Mouse (Mus musculus) CH12.LX (cell line): ENCODE results near the gene Atg5.

Experiments
- CTCF ChIP-seq, 2 experiments: IDR thresholded peaks in 1 of 2; conservative IDR thresholded peaks in 1 of 2; 2 replicates each; pipeline ENCODE4 v1.5.1; 2011 to 2012; ENCODE audit warnings: low read depth in 2 of 2, low read length in 2 of 2, improper control_type of control experiment in 1 of 2, inconsistent platforms in 1 of 2, mild to moderate bottlenecking in 1 of 2, moderate library complexity in 1 of 2
- EP300 ChIP-seq: IDR thresholded peaks from 2 replicates; pipeline ENCODE4 v1.6.1; 2011; ENCODE audit warnings: low read length, improper control_type of control experiment
- KAT2A ChIP-seq: IDR thresholded peaks from 2 replicates; pipeline ENCODE4 v1.6.1; 2012; ENCODE audit warnings: low read length, improper control_type of control experiment, inconsistent platforms; ENCODE audit not compliant: insufficient replicate concordance
- MAX ChIP-seq: IDR thresholded peaks from 2 replicates; pipeline ENCODE4 v1.6.1; 2011; ENCODE audit warnings: low read length, improper control_type of control experiment
- MEF2A ChIP-seq: IDR thresholded peaks from 2 replicates; pipeline ENCODE4 v1.6.1; 2014; ENCODE audit warnings: low read depth, mild to moderate bottlenecking, inconsistent platforms, low read length, improper control_type of control experiment, borderline replicate concordance
- POLR2A ChIP-seq: IDR thresholded peaks from 2 replicates; pipeline ENCODE4 v1.6.1; 2011; ENCODE audit warnings: low read depth, mild to moderate bottlenecking, improper control_type of control experiment, low read length
- POLR2AphosphoS2 ChIP-seq: IDR thresholded peaks from 2 replicates; pipeline ENCODE4 v1.6.1; 2011; ENCODE audit warnings: low read depth, low read length, improper control_type of control experiment
- TCF12 ChIP-seq: IDR thresholded peaks from 2 replicates; pipeline ENCODE4 v1.6.1; 2014; ENCODE audit warnings: low read depth, mild to moderate bottlenecking, inconsistent platforms, low read length, improper control_type of control experiment
- UBTF ChIP-seq: IDR thresholded peaks from 2 replicates; pipeline ENCODE4 v1.6.1; 2012; ENCODE audit warnings: low read depth, mild to moderate bottlenecking, inconsistent platforms, low read length, improper control_type of control experiment, moderate library complexity
- USF1 ChIP-seq: IDR thresholded peaks from 2 replicates; pipeline ENCODE4 v1.6.1; 2014; ENCODE audit warnings: low read depth, mild to moderate bottlenecking, inconsistent platforms, low read length, improper control_type of control experiment
- ZC3H11A ChIP-seq: IDR thresholded peaks from 2 replicates; pipeline ENCODE4 v1.6.1; 2012; ENCODE audit warnings: low read depth, mild to moderate bottlenecking, inconsistent platforms, low read length, improper control_type of control experiment

GRCm38 (mm10) chr10:44322166-44322565 lies 54.0 kb downstream of the Atg5 start:
- no peak for TF ChIP-seq CTCF (conservative IDR thresholded peaks at IDR 0.05 in 1 of 2, IDR thresholded peaks at IDR 0.05 in 1 of 2; ENCODE audit: low read depth in 2 of 2, low read length in 2 of 2)
- 0 out of 2 replicates have a peak, but pooled peaks have one; percentile 21 for TF ChIP-seq TCF12
- no peak for TF ChIP-seq MAX
- TF ChIP-seq POLR2A = no peak
- TF ChIP-seq POLR2AphosphoS2 = no peak
- TF ChIP-seq UBTF = no peak
- no peak for TF ChIP-seq KAT2A
- TF ChIP-seq USF1 = no peak
- peak; percentile 34 for TF ChIP-seq EP300
- TF ChIP-seq MEF2A = no peak
- TF ChIP-seq ZC3H11A = no peak
